Mouse (Mus musculus) megakaryocyte, embryonic 14.5 days (primary cell): ENCODE results near the gene Hyal6. TPM values are rescaled to one million over a fixed set of nuclear protein-coding genes. Genes with fewer than 3 reads are reported as not detected.

Experiments
- H3K27me3 ChIP-seq: replicated peaks from 2 replicates; pipeline ENCODE3; 2012; ENCODE audit warnings: inconsistent platforms
- H3K36me3 ChIP-seq: replicated peaks from 2 replicates; pipeline ENCODE3; 2012; ENCODE audit warnings: low read length, inconsistent platforms, mixed read lengths
- H3K4me1 ChIP-seq: 2 replicates; pipeline ENCODE4 v1.6.1; 2012; ENCODE audit warnings: inconsistent platforms
- H3K4me3 ChIP-seq: replicated peaks from 2 replicates; pipeline ENCODE3; 2012; ENCODE audit warnings: moderate library complexity, mild to moderate bottlenecking, inconsistent platforms
- H3K9me3 ChIP-seq: 2 replicates; pipeline ENCODE4 v1.6.1; 2012; ENCODE audit warnings: inconsistent platforms
- FLI1 ChIP-seq: IDR thresholded peaks from 2 replicates; pipeline ENCODE4 v1.6.1; 2012; ENCODE audit warnings: low read length, inconsistent platforms, mixed read lengths
- GATA1 ChIP-seq: IDR thresholded peaks from 3 replicates; pipeline ENCODE4 v1.6.1; 2012; ENCODE audit warnings: mixed read lengths, low read length, inconsistent platforms, borderline replicate concordance
- polyA plus RNA-seq: library from polyadenylated mRNA; stranded (reverse); fragments of >175 nt; gene quantifications from 2 replicates; pipeline ENCODE4 v1.2.3, GENCODE M21; 2012; ENCODE audit warnings: low replicate concordance; ENCODE audit not compliant: insufficient read depth

Gene Hyal6
- 0.63 TPM in 1 of 2 replicates, not detected in the other for polyA plus RNA-seq

DNA sequence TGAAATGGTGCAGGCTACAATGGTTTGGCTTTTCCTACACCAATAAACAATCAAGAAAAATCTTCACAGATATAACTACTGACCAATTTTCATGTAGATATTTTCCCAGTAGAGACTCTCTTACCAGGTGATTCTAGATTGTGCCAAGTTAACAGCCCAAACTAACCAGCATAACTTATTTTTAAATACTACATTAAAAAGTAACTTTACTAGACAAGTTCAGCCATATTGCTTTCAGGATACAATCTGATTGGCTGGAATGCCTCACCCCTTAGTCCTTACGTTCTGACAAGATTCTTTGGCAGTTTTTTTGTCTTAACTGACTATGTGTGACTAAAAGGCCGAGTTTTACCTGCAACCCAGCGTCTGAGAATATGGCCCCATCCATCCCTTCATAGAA is at the start of gene Hyal6:
Gene Hyal6 (plus strand): TSS at position 301 of the 400 bp plus-strand sequence.
- H3K4me1 ChIP-seq: 0 out of 2 replicates have a peak, but pooled peaks cover 3% of the 10 kb centered on the region
- no peak within 1 kb of the TSS for H3K4me3 ChIP-seq
- no peaks in the 10 kb centered on the region for H3K9me3 ChIP-seq
- no peaks in the 10 kb centered on the region for H3K36me3 ChIP-seq
- H3K27me3 ChIP-seq: no peaks in the 10 kb centered on the region
- no peak for TF ChIP-seq FLI1

DNA sequence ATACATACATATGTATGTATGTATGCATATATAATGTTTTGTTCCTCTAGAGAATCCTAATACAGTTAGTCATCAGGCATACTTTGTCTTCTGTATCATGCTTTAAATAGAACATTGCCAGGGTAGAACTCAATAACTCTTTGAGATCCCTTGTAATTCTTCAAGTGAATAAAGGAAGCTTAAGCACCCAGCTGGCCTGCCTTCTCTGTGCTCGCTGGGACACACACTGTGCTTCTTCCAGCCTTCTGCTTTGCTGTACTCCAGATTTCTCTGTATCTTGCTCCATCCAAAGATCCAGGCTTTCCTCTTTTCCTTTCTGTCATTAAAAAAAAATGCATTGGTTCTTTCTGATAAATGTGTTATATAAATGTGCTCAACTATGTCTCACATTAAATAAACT is 45.2 kb upstream of the Hyal6 start:
- TF ChIP-seq FLI1 (no peak), GATA1 (no peak)
- H3K9me3 ChIP-seq: peaks cover 4% of the 10 kb centered on the region
- no peaks in the 10 kb centered on the region for H3K27me3 ChIP-seq
- peaks cover 9% of the 10 kb centered on the region for H3K4me1 ChIP-seq
- no peaks in the 10 kb centered on the region for H3K36me3 ChIP-seq
- no peak overlapping the region for H3K4me3 ChIP-seq

GRCm38 (mm10) chr6:24694455-24695410 is 38.3 kb upstream of the Hyal6 start:
- no peaks in the 10 kb centered on the region for H3K36me3 ChIP-seq
- peaks cover 9% of the 10 kb centered on the region for H3K9me3 ChIP-seq
- no peak overlapping the region for H3K4me3 ChIP-seq
- H3K27me3 ChIP-seq: no peaks in the 10 kb centered on the region
- peaks cover 20% of the 10 kb centered on the region for H3K4me1 ChIP-seq
- no peak for TF ChIP-seq FLI1
- TF ChIP-seq GATA1: no peak

GRCm38 (mm10) chr6:24696117-24696516 is 36.9 kb upstream of the Hyal6 start:
- Histone ChIP-seq H3K27me3 (no peaks in the 10 kb centered on the region), H3K4me1 (peaks cover 17% of the 10 kb centered on the region), H3K9me3 (peaks cover 5% of the 10 kb centered on the region), H3K4me3 (no peak overlapping the region), H3K36me3 (no peaks in the 10 kb centered on the region)
- TF ChIP-seq GATA1: no peak
- TF ChIP-seq FLI1: no peak

GRCm38 (mm10) chr6:24697216-24697615 is 35.8 kb upstream of the Hyal6 start:
- no peak overlapping the region for H3K4me3 ChIP-seq
- TF ChIP-seq GATA1: no peak
- no peak for TF ChIP-seq FLI1
- peaks cover 22% of the 10 kb centered on the region for H3K4me1 ChIP-seq
- H3K9me3 ChIP-seq: peaks cover 5% of the 10 kb centered on the region
- no peaks in the 10 kb centered on the region for H3K36me3 ChIP-seq
- no peaks in the 10 kb centered on the region for H3K27me3 ChIP-seq

DNA sequence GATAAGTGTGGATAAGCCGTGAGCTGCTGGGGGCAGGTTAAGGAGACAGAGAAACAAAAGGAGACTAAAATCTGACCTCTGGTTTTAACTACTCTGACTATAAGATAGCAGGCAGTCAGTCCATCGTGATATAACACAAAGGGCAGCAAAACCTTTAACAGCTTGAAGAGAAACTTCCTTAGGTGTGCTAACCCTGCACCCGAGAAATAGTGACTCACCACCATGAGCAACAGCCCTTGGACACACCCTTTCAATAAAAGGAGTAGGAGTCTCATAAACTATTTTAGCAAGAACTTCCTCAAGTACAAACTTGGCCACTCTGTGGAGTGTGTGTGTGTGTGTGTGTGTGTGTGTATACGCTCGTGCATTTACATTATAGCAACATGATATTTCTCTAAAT is 26.0 kb upstream of the Hyal6 start:
- Histone ChIP-seq H3K27me3 (no peaks in the 10 kb centered on the region), H3K36me3 (peaks cover 5% of the 10 kb centered on the region), H3K4me1 (peaks cover 38% of the 10 kb centered on the region), H3K4me3 (no peak overlapping the region), H3K9me3 (no peaks in the 10 kb centered on the region)
- no peak for TF ChIP-seq FLI1
- TF ChIP-seq GATA1: no peak

DNA sequence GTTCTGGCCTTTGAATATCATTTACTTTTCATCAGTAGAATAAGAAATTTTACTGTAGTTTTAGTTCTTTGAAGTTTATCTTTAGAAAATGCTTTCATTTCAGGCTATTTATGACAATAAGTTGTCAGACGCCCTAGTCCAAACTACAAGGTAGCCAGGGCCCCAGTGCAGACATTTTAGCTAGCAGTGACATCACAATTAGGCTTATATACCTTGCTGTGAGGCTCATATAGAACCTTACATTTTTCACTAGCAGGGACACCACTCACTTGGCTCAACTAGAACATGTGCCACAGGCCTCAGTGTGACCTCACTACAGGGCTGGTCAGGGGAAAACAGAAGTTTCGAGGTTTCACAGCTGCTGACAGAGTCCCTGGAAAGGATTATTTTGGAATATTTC is 25.5 kb upstream of the Hyal6 start:
- peaks cover 37% of the 10 kb centered on the region for H3K4me1 ChIP-seq
- no peaks in the 10 kb centered on the region for H3K27me3 ChIP-seq
- H3K36me3 ChIP-seq: peaks cover 5% of the 10 kb centered on the region
- no peaks in the 10 kb centered on the region for H3K9me3 ChIP-seq
- H3K4me3 ChIP-seq: no peak overlapping the region
- no peak for TF ChIP-seq GATA1
- TF ChIP-seq FLI1: no peak

- no peak for TF ChIP-seq GATA1
- no peak for TF ChIP-seq FLI1
- H3K9me3 ChIP-seq: no peaks in the 10 kb centered on the region
- H3K4me1 ChIP-seq: no peaks in the 10 kb centered on the region; the same call in 1 of the 2 replicates
Observed at GRCm38 (mm10) chr6:24721317-24722099, 11.5 kb upstream of the Hyal6 start.

GRCm38 (mm10) chr6:24728130-24728529 is 4.9 kb upstream of the Hyal6 start:
- no peaks in the 10 kb centered on the region for H3K27me3 ChIP-seq
- no peaks in the 10 kb centered on the region for H3K36me3 ChIP-seq
- TF ChIP-seq GATA1: no peak
- no peak for TF ChIP-seq FLI1
- H3K9me3 ChIP-seq: no peaks in the 10 kb centered on the region
- no peak overlapping the region for H3K4me3 ChIP-seq
- H3K4me1 ChIP-seq: 0 out of 2 replicates have a peak, but pooled peaks cover 3% of the 10 kb centered on the region

More at GRCm38 (mm10) chr6:24721317-24722099, 11.5 kb upstream of the Hyal6 start:
- H3K4me3 ChIP-seq: peak overlapping the region; percentile 73
- no peaks in the 10 kb centered on the region for H3K36me3 ChIP-seq
- H3K27me3 ChIP-seq: no peaks in the 10 kb centered on the region
